ENCODE assay signal across 11 mouse cellular contexts in the genomic region with DNA sequence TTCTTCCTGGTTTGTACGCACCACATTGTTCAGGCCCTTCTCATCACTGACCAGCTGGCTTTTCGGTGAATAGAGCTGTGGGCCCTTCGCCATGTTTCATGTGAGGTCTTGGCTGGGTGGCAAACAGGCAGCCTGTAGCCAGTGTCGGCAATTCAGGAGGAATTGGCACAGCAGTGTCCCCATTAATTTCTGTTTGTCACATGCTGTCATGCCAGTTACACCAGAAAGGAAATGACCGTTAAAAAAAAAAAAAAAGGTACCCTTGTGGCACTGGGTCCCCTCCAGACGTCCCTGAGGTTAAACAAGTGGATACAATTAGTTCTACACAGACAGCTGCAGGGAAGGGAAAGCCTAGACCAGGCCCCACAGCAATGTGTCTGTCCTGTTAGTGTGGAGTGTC.
DNase-seq lines count a peak whose midpoint lies in the region; ATAC-seq and TF ChIP-seq lines count a peak whose summit lies in the region.
"Had no signal": no experiment of that assay in that cellular context is flagged by ENCODE, and none has a peak within 500 bp of the region (broad histone marks: within the 10 kb centered on the region; RNA-seq: fewer than 3 reads in every experiment).

No protein-coding gene starts in this region.

- ATAC-seq in granulocyte monocyte progenitor cell, adult 5-6 weeks (replicated peaks; ENCODE audit: poor library complexity, severe bottlenecking) = peak; percentile 87

- H3K36me3 ChIP-seq in thymus, adult 2 months (ENCODE audit: control insufficient read depth, insufficient read depth, low read length) = no peaks in the 10 kb centered on the region
- H3K36me3 ChIP-seq: heart, embryonic 13.5 days; limb, embryonic 15.5 days had no signal

- DNase-seq in gastrocnemius, postnatal 14 days = peak; percentile 26
- no peak for DNase-seq in gastrocnemius, postnatal 25 days
- DNase-seq in thymus, adult 2 months = no peak
- no peak for DNase-seq in thymus, adult 18-20 months
- no peak for DNase-seq in kidney, adult 11 months
- no peak for DNase-seq in spleen, adult 12 weeks (ENCODE audit: low spot score)
- DNase-seq: kidney, adult 8-10 months had no signal

- peaks cover 4% of the 10 kb centered on the region for H3K4me1 ChIP-seq in thymus, adult 2 months (replicated peaks; ENCODE audit: control insufficient read depth, insufficient read depth, low read length)

- no peak for TF ChIP-seq CTCF in thymus, adult 2 months (IDR thresholded peaks at IDR 0.05; ENCODE audit: borderline replicate concordance, control insufficient read depth, extremely low read depth, insufficient read depth, low read length, poor library complexity)

- H3K27me3 ChIP-seq in thymus, adult 2 months (ENCODE audit: control insufficient read depth, insufficient read depth, low read length) = no peaks in the 10 kb centered on the region
- H3K27me3 ChIP-seq: heart, embryonic 13.5 days; limb, embryonic 15.5 days had no signal

- 23% methylated on average over 6 of the region's 6 CpGs for whole genome bisulfite sequencing in thymus, adult 2 months

- H3K4me3 ChIP-seq in thymus, adult 2 months (ENCODE audit: control insufficient read depth, insufficient read depth, low read length) = no peak overlapping the region
- H3K4me3 ChIP-seq: erythroblast, embryonic 14.5 days; heart, embryonic 13.5 days; limb, embryonic 15.5 days had no signal

- TF ChIP-seq POLR2A in thymus, adult 2 months (IDR thresholded peaks at IDR 0.05; ENCODE audit: control insufficient read depth, extremely low read depth, insufficient read depth, low read length, poor library complexity) = no peak

- intact Hi-C loops in gastrocnemius, postnatal 14 days (cut with DNase I; ENCODE audit: low total_unique reads) = no loop called here

- peak overlapping the region; percentile 7; the same call in 1 of the 2 replicates for H3K27ac ChIP-seq in thymus, adult 2 months (ENCODE audit: control insufficient read depth, insufficient read depth, low read length)
- H3K27ac ChIP-seq: heart, embryonic 13.5 days; limb, embryonic 15.5 days had no signal
